Mouse (Mus musculus) adrenal gland, postnatal 14 days (tissue): ENCODE measurements around the gene Ahcyl2. TPM values are rescaled to one million over a fixed set of nuclear protein-coding genes. Genes with fewer than 3 reads are reported as not detected.

Experiments used
- DNase-seq: peaks from one replicate; pipeline ENCODE4 v3.0.0; 2021; ENCODE audit warnings: mixed read lengths
- total RNA-seq: library from RNA; stranded (reverse); gene quantifications from 2 replicates; pipeline ENCODE4 v1.2.3, GENCODE M21; 2021

The Ahcyl2 gene
- total RNA-seq, 1 experiment from 2014 or later = 102 TPM

DNA sequence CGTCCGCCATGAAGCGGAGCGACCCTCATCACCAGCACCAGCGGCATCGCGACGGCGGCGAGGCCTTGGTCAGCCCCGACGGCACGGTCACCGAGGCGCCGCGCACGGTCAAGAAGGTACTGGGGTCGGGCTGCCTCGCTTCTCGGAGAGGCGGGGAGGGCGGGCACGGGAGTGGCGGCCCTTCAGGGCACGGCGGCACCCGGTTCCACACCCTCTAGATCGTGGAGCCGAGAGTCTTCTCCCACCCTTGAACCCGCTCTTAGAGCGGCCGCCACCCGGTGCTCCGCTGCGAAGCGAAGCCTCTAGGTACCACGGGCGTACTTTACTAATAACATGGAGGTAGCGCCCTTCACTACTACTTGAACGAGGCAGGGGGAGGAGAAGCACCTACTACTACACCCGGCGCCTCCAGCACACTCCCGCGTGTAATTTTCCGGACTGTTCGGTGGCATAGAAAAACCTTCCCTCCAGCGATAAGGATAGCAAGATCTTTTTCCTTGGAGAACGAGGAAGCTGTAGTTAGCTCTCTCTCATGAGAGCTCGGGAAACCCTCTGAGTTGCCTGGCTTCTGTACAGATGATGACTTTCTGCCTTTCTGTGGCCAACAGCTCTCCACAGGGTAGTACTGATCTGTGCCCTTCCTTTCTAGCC is 1.1 kb downstream of the Ahcyl2 start:
- DNase-seq = peak; percentile 64

DNA sequence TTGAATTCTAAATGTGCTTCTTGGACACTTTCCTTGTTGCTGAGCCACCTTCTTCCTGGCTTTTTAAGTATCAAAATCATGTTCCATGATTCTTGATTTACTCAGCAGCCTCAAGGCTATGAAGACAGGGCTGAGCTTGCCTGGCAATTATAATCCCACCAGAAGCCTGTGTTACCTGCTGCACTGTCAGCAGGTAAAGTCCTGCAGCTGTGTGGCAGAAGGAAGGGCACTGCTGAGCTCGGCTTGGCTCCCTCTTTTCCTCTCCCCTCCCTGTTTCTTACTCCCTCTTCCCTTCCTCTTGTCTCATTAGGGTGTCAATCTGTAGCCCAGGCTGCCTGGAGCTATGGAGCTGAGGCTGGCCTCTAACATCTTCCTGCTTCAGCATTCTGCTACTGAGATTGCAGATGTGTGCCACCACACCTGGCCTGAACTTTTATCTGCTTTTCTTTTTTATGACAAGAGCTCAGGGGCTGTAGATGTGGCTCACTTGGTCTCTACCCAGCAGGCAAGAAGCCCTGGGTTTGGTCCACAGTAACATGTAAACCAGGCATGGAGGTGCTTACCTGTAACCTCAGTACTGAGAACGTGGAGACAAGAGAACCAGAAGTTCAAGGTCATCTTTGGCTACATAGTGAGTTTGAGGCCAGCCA is 3.0 kb downstream of the Ahcyl2 start:
- no peak for DNase-seq

DNA sequence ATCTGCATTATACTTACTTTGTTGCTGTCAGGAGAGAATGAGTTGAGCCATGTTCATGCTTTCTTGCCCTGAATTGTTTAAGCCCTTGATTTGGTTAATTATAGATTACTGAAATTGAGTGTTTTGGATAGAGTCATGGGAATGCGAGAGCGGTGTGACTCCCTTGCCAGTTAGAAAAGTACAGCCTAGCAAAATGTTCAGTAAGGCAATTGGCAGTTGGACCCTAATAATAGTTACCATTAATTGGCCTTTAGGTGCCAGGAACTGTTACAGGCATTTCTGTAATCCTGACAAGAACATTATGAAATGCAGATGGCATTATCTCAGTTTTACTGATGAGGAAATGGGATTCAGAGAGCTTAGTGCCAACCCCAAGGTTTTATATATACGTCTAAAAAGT is 4.4 kb downstream of the Ahcyl2 start:
- DNase-seq = no peak

DNA sequence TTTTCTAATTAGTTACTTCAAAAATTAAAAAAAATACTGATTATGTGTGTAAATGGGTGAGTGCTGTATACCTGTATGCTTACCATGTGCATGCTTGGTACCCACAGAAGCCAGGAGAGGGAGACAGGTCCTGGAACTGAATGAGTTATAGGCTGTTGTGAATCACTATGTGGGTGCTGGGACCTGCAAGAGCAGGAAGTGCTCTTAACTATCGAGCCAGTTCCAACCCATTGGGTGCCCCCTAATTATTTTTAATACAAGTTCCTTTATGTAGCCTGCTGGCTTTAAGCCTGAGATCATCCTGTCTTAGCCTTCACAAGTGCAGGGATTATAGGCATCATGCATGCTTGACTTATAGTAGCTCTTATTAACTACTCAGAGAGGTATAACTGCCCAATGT is 6.3 kb downstream of the Ahcyl2 start:
- DNase-seq = no peak

DNA sequence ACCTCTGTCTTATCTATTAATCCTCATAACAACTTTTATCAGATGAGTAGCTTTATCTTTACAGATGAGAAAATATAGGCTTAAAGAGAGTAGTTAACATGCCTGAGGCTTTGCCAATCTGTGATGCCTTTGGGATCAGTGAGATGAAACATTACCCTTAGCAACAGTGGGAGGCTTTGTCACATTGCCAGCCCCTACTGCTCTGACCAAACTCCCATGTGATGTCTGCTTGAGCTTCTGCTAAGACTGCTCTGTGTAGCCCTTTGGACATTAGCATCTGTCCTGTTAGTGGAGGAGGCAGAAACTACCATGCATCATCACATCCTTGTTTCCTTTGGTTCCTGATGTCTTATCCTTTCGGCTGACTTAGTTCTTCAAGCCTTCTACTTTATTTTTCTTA is 7.8 kb downstream of the Ahcyl2 start:
- DNase-seq = peak; percentile 61

DNA sequence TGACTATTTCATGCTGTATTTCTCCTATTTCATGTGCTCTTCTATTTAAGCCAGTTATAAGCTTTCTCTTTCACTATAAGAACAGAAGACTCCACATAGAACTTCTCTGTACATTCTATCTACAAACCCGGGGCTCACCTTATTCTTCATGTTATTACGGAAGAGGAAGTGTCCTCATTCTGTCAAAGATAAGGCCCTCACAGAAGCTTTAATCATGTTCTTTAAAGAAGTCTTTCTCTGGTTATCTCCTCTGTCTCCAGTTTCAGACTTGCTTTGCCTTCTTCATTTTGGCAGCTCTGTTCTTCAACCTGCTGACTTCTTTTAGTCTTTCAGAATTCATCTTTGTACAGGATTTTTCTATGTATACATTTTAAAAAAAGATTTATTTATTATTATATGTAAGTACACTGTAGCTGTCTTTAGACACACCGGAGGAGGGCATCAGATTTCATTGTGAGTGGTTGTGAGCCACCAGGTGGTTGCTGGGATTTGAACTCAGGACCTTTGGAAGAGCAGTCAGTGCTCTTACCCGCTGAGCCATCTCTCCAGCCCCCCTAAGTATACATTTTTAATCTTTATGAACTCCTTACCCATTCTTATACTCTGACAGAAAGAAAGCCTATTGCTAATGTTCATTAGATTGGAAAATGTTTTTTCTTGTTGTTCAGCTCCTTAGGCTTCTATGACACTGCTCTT is 8.9 kb downstream of the Ahcyl2 start:
- no peak for DNase-seq

DNA sequence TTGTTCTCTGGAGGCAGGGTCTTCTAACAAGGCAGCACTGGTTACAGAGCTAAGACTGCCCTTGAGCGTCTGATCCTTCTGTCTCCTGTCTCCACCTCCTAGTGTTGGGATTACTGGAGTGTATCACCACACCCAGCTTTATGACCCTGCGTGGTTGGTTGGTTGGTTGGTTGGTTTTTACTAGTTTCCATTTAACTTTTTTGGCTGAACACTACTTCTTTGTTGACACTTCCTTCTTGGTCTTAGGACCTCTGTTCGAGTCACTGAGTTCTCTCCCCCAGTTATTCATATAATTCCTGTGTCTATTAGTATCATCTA is 9.4 kb downstream of the Ahcyl2 start:
- DNase-seq = no peak

DNA sequence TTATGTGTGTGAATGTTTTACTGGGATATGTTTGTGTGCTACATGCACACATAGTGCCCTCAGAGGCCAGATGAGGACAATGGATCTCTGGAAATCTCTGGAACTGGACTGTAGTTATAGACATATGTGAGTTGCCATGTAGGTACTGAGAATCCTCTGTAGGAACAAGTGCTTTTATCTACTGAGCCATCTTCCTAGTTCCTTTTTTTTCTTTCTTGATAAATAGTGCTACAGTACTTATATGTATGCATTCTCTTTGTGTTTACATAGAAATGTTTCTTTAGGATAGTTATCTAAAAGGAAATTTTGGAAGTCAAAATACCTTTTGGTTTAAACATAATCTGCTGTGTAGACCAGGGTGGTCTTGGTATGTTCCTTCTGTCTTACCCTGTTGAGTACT is 12.3 kb downstream of the Ahcyl2 start:
- no peak for DNase-seq

DNA sequence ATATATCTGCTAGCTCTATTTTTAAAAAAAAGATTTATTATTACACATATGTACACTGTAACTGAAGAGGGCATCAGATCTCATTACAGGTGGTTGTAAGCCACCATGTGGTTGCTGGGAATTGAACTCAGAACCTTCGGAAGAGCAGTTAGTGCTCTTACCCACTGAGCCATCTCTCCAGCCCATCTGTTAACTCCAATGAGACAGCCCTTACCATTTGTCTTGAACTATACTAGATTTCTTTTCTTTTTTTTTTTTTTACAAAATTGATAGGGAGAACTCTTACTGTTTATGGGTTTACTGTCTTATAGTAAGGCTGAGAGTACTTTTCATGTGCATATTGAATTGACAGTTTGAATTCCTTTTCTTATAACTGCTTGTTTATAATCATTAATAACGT is 12.8 kb downstream of the Ahcyl2 start:
- DNase-seq = no peak

DNA sequence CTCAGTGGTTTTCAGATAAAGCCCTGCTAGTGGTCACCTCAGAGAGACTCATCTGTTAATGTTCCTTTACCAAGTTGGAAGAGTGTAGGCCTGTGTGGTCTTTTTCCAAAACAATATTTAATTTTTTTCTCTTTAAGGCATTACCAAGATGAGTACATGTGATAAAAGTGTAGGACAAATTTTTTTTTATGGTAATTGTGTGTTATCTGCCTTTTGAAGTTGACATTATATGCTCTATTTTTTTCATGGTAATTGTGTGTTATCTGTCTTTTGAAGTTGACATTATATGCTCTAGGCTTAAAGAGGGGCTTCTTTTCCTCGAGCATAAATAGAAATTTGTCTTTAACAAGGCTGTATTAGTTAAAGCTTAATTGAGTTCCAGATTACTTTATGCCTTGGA is 14.4 kb downstream of the Ahcyl2 start:
- DNase-seq = no peak

DNA sequence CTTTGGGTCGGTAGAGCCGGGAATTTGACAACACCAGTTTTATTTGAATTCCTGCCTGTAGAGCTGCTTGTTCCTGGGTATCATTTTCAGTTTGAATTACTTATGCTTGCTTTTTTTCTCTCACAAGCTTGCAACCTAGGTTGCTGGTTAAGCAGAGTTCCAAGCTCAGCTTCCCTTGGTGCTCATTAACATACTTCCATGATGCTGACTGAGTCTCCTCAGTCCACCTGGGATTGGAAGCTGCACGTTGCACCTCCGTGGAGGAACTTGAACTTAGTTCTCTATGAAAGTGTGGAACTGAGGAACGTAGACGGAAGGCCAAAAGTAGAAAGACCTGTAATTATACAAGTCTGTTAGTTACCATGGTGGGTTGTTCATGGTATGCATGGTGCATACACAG is 16.1 kb downstream of the Ahcyl2 start:
- no peak for DNase-seq

DNA sequence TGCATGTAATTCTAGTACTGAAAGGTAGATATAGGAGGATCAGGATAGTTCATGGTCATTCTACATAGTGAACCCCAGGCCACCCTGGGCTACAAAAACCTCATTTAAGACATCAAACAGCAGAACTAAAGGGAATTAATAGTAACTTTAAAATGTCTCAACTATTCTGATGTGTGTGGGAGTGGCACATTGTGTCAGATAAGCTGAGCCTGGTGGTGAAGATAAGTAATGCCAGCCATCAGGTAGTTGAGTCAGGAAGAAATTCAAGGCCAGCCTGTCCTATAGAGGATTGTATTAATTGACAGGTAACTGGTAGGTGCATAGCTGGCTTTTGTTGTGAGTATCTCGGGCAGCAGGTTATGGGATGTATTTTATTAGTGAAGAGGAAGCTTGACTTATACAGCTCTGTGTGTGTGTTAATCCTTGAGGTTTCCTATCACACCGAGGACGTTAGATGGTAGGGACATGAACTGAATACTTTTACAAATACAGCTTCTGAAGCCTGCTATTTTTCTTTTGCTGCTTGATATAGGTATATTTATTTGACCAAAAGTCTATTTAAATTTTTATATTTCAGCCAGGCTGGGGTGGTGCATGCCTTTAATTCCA is 16.7 kb downstream of the Ahcyl2 start:
- DNase-seq = no peak

DNA sequence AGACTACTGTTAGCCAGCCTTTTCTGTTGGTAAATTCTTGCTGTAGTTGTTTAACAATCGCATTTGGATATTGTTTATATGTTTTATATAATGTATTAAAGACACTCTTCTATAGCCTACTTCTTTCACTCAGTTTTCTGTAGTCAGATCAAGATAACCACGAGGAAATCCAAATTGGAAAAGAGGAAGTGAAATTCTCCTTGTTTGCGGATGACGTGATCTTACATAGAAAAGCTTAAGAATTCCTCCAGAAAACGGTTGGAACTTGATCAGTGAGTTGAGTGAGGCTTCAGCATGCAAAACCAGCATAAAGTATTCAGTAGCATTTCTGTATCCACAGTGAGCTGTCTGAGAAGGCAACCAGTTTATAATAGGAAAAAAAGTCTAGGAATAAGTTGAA is 17.9 kb downstream of the Ahcyl2 start:
- DNase-seq = no peak

DNA sequence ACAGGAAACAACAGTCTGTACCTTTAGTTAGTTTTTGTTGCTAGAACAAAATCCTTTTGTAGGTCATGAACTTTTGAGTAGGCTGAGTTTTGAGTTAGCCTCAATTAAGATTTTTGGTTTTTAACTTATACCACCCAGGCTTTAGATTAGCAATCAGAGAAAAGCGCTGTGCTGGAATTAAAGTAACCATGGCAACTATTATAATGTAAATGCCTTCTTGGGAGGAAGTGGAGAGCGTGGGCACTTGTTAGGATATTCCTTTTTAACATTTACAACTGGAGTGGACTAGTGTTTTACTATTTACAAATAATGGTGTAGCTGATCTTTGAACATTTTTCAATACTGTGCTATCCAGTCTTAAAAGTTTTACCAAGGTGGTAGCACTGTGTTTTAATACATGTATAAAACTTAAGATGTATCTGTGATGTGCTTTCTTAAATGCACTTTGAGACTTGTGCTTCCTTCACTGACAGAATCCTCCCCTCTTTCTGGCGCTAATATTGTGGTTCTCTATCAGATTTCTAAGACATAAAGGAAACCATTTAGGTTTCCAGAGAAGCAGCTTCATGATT is 21.1 kb downstream of the Ahcyl2 start:
- DNase-seq = no peak

DNA sequence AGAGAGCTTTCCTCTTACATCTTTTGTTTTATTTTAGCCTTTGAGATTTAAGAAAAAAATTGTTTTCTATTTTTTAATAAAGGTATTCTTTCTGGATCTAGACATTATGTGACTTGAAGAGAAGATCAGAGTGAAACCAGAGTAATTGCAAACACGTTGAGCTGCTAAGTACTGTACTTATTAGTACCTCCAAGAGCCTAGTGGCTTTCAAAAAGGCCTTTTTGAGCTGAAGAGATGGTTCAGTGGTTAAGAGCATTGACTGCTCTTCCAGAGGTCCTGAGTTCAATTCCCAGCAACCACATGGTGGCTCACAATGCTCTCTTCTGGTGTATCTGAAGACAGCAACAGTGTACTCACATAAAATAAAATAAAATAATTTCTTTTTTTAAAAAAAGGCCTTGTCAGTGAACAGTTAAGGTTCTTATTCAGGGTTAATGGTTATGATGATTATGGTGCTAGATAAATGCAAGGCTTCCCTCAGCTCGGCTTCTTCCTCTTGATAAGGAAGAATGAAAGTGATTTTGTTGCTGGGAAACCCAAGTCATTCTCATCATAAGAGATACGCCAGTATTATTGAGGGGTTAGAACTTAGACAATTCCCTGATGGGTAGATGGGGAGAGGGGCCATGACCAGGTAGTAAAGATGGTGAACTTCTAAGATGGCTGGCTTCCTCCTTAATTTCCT is 22.3 kb downstream of the Ahcyl2 start:
- DNase-seq = no peak

DNA sequence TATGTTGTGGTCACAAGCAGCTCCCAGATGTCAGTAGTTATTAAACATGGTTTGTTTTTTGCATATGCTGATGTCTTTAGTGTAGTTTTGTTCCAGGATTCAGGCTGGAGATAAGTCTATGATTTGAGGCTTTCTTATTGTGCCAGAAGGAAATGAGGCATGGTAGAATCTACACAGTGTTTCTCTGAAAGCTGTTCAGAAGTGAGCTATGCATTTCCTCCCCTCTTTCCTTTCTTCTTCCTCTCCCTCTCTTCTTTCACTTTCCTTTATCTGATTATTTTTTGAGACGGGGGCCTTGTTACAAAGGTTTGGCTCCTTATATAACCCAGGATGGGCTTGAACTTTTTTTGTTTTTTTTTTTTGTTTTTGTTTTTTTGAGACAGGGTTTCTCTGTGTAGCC is 25.7 kb downstream of the Ahcyl2 start:
- DNase-seq = no peak

DNA sequence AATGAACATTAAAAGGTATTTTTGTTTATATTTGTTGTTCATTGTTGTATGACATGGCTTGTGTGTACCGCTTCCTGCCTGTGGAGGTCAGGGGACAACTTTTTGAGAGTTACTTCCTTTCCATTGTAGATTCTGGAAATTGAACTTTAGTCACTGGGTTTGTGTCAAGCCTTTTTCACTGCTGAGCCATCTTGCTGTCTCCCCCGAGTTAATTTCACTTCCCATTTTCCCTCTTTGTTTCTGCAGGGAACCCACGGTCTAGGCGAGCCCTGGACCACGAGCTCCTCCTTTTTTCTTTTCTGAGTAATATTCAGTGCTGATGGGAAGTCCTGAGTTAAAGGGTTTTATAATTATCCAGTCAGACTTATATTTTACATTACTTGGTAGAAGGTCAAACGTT is 26.8 kb downstream of the Ahcyl2 start:
- DNase-seq = no peak

DNA sequence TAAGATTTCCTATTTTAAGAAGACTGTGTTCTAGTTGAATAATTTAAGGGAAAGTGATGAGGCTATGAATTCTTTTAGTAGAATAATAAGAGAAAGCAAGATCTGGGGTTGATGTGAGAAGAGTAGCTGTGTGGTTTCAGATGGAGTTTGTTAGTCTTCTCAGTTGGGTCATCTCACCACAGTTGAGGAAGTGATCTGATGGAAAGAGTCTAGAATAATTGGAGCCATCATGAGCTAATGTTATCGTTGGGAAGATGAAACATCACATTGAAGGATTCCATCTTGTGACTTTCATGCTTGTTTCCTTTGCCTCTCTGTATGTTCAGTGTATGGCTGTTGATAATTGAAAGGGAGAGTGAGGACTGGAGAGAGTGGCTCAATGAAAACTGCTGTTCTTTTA is 35.2 kb downstream of the Ahcyl2 start:
- DNase-seq = no peak

DNA sequence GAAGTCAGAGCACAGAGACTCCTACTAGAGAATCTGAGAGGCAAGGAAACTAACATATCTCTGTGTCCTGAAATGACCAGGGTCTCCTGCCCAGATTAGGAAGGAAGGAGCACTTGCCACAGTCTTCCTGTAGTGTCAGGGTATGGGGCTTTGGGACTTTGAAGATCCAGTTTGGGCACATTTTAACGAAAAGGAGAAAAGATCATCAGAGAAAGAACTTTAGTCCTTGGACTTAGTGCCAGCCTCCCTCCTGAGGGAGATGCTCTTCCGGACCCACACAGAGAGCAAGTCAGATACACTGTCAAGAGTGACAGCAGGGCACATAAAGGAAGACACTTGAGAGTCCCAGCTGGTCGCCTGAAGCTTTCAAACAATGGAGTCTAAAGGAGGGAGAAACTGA is 36.2 kb downstream of the Ahcyl2 start:
- DNase-seq = no peak

DNA sequence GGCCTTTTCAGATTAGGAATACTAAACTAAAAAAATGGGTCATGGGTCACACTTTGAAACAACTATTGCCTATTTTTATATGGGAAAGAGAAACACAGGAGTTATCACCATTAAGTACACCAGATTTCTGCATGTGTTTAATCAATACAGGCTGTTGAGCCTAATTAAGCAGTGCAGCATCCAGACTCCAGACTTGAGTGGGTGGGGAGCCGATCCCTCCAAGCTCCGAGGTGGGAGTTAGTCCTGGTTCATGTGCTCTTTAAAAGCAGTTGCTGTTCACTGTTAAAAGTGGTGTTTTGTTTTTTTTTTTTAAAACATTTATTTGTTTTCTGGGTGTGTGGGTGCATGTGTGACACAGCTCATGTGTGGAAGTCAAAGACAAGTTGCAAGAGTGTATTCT is 37.6 kb downstream of the Ahcyl2 start:
- no peak for DNase-seq

DNA sequence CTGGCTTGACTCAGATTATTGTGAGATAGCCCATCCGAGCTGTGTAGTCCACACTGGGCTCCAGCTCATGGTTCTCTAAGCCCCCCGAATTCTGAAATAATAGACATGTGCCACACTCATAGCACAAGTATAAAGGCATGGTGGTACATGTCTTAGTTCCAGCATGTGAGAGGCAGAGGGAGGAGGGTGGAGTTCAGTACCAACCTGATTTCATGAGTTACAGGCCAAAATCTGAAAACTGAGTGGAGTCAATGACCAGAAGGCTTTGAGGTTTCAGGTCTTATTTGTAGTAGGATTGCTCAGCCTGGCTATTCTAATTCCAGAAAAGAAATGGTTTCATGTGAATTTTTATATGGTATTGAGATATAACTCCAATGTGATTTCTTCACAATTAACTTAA is 44.3 kb downstream of the Ahcyl2 start:
- no peak for DNase-seq

DNA sequence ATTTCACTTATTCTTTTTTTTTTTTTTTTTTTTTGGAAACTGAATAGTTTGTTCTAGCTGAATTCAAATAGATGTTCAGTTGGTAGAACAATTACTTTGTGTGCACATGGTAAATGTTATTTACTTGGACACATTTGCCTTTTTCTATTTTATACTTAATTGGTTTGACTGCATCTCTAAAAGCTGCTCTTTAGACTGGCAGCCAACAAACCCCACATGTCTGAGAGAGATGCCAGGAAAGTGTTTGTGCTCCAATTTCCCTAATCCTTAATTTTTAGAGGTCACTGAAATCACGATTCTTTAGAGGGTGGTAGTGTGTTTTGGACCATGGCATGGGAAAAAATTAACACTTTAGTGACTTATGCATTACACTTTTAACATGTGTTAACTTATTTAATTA is 44.8 kb downstream of the Ahcyl2 start:
- DNase-seq = no peak

DNA sequence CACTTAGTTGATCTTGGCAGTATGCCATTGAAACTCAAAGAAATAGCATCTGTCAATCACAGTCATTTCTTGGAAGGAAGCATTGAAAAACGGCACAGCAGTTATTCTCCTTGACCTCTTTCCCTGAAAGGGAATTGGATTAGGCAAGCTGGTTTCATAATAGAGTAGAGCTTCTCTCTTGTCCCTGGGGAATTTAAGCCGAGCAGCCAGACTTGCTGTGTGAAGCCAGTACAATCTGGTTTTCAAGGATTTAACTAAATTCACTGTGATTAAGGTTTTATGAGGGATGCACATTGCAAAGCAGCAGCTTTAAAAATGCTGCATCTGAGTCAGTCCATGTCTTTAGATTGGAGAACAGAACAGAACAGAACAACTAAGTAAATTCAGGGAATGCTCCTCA is 46.8 kb downstream of the Ahcyl2 start:
- peak; percentile 54 for DNase-seq
